Mouse (Mus musculus) layer of hippocampus, adult 18-20 months (tissue): Measurements from ENCODE around the gene Hoxa13. TPM values are rescaled to one million over a fixed set of nuclear protein-coding genes. Genes with fewer than 3 reads are reported as not detected.

Experiments
- DNase-seq, 2 experiments: peaks; one replicate each; pipeline ENCODE4 v3.0.0; 2022; ENCODE audit warnings: low spot score in 2 of 2
- long read RNA-seq: library from polyadenylated mRNA; stranded (forward); transcript quantifications from one replicate; pipeline ENCODE4 v2.0.0, GENCODE M21; 2021
- total RNA-seq, 2 experiments: library from RNA; stranded (reverse); gene quantifications; 2 replicates each; pipeline ENCODE4 v1.2.3; 2021

The Hoxa13 gene
- not detected for total RNA-seq
- long read RNA-seq: 0 reads

- DNase-seq: no peak
These were observed at the start of gene Hoxa13 for GRCm38 (mm10) chr6:52260654-52261575. Hoxa13 (minus strand) TSS chr6:52260880.

DNA sequence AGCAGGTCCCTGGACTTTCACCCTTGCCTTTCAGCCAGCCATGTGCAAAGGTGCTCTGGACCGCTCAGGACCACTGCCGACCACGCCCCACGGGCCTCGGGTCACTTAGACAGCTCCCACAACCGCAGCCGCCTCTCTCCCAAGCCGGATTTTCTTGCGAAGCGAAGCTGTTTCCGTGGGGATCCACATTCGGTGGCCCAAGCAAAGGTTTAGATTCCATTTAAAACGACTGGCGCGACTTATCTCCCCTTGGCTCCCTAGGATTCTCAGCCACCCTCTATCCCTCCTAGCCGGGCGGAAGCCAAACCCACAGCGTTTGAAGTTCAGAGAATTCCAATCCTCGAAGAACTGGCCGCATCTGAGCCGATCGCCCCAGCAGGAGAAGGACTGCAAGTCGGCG, 49.7 kb upstream of the Hoxa13 start:
- no peak for DNase-seq

- DNase-seq: no peak
These were observed 49.1 kb upstream of the Hoxa13 start for GRCm38 (mm10) chr6:52309766-52310165.

DNA sequence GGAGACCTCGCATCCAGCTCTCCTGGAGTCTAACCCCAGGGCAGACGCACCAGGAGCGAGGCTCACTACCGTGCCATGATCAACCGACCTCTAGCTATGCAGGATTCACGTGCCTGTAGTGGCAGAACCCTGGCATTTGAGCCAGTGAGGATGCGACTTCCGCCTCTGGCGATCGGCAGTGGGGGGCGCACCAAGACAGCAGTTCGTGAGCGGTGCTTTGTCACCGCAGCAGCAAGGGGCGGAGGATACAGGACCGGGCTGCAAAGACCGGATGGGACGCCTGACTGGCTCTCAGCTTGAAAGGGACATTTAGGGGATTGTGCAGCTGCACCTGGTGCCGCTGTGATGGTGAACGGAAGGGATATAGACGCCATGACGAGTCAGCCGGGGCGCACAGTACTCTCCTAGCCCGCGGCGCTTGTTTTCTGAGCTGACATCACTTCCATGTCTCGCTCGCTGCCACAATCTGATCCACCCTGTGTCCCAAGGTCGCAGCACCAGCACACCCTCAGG, 45.3 kb upstream of the Hoxa13 start:
- peak; percentile 36 to 69 for DNase-seq

GRCm38 (mm10) chr6:52303426-52303825, 42.7 kb upstream of the Hoxa13 start:
- peak in 1 of 2 experiments; percentile 38 for DNase-seq

GRCm38 (mm10) chr6:52300806-52301205, 40.1 kb upstream of the Hoxa13 start:
- no peak for DNase-seq

GRCm38 (mm10) chr6:52298511-52298910, 37.8 kb upstream of the Hoxa13 start:
- DNase-seq: no peak

DNA sequence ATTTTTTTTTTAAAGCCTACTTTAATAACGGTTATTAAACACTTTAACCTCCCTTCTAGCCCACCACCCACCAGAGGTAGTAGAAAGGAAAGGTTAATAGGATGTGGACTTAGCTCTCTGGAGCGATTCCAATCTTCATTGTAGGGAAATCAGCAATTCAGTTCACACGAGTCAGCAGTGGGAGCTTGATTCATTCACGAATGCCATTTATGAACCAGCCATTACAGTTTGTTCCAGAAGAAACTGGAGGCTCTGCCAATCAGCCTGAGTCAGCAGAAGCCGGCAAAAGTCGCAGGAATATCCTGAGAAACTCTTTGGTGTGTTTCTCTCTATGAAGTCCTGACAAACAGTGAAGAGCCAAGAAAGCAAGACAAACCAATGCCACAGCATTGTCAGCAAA, 33.9 kb upstream of the Hoxa13 start:
- no peak for DNase-seq

- no peak for DNase-seq
These were observed 31.6 kb upstream of the Hoxa13 start for GRCm38 (mm10) chr6:52292328-52292727.

- no peak for DNase-seq
These were observed 30.6 kb upstream of the Hoxa13 start for GRCm38 (mm10) chr6:52291021-52291860.

DNA sequence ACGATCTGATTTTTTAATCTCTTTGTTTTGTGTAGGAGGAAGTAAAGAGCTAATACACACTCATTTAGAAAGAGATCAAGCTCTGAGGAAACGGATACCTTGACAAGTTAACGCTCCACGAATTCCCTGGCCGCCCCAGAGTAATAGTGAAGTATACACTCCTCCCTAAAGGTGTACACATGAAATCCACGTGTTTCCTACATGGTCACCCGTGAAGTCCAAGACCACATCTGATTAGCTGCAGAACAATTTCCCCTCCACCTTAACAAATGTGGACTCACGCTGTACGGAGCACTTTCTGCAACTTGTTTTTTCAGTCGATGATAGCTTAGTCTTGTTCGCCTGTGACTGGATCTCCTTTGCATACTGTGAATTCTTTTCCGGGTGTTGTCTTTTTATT, 29.5 kb upstream of the Hoxa13 start:
- no peak for DNase-seq

- no peak for DNase-seq
These were observed 23.2 kb upstream of the Hoxa13 start for GRCm38 (mm10) chr6:52283896-52284295.

DNA sequence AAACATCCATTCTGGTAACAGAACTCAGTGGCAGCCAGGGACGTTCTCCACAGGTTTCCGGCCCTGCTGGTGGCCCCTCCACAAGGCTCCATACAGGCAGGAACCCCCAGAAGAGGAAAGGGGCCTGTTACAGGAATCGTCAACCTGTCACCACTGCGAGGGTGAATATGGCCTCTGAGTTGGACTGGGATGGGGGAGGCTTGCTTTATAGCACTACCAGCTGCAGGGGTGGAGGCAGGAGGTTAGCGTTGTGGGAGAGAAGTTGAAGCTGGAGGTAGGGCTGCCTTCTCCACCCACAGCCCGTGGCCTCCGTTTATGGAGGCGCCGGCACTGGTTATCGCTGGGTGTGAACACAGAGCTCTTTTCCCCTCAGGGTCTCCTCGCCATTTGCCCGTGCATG, 20.4 kb upstream of the Hoxa13 start:
- DNase-seq: no peak

GRCm38 (mm10) chr6:52276920-52277319, 16.2 kb upstream of the Hoxa13 start:
- no peak for DNase-seq

DNA sequence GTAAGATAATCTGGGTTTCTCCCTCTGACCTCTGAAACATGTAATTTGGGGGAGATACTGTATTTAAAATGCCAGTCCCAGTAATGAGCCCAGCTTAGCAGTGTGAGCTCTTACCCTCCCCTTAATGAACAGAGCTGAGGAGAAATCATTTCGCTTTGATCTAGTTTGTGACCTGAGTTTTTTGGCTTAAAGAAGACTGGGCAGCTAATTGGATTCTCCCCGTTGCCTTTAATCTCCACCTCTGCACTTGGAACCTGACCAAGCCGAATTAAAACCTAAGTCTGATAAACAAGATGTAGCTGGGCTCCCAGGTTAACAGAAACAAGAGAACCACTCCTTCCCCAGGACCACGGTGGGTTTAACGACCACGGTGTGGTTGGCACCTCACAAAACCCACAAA, 15.7 kb upstream of the Hoxa13 start:
- DNase-seq: no peak

- no peak for DNase-seq
These were observed 15.0 kb upstream of the Hoxa13 start for GRCm38 (mm10) chr6:52275563-52276280.

- DNase-seq: no peak
These were observed 13.9 kb upstream of the Hoxa13 start for GRCm38 (mm10) chr6:52274576-52274975.

DNA sequence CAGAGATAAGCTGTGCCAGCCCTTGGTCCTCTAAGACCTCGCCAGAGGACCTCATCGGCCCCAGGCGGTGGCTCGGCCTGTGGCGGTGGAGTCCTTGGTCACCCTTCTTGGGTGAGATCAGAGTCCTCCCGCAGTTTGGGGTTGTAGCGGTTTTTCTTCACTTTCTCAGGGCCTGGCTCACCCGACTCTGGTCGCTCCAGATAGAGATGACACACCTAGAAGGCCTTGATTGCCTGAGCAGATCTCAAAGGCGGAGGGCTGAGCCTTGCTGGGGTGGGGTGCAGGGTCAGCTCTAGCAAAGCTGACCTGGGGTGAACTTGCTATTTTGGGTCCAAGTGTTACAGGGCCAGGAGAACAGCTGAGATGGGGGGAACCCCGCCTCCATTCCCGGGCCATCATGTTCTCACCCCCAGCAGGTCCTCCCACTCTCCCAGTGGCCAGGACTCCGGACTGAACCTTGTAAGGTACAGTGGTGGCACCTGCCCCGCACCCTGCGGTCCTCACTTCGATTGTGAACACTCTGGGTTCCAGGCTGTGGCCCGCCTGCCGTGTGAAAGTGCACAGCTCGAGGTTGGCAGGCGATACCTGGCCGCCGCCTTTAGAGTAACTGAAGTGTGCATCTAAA, 13.1 kb upstream of the Hoxa13 start:
- no peak for DNase-seq

DNA sequence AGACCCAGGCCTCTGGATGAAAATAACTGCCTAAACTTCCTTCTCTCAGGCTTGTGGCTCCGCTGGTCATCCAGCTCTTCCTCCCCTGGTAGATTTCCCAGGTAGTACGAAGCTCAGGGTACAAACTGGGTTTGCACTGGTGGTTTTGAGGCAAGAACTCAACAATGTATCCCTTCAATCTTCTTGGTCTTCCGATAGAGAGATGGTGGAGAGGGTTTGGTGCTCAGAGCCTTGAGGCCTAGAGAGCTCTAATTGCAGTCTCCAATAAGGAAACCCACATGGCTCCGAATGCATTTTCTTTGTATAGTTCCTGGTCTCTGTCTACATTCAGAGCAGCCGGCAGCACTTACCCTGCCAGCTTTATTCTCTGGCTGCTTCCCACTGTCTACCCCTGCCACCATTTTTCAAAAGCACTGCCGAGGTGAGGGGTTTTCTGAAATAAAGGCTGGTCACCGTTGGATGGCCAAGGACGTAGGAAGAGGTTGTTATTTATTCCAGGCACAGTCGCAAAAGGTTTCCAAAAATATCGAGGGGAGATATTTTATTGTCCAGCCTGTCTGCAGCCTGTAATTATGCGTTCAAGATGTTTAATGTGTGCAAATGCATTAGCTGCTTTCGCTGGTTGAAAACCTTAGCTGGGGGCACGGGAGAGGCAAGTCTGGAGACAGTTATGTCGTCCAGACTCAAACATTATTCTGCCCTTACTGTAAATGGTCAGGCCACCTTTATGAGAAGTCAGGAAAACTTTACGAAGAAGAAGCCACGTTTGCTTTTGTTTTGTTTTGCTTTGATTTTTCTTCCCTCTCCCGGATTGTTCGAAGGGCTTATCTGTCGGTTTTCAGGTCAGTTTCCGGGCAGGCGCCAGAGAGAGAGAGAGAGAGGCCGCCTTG, 12.3 kb upstream of the Hoxa13 start:
- no peak for DNase-seq
